Mouse (Mus musculus) liver, embryonic 11.5 days (tissue): ENCODE results near the gene Casz1. TPM values are rescaled to one million over a fixed set of nuclear protein-coding genes. Genes with fewer than 3 reads are reported as not detected.

Source experiments
- ATAC-seq: fragments of 200-750 bp; cut with Nextera tagmentation; replicated peaks from 2 replicates; pipeline ENCODE4 v1.8.0; 2017; ENCODE audit warnings: moderate number of reproducible peaks, mild to moderate bottlenecking, moderate TSS enrichment, moderate library complexity; ENCODE audit not compliant: low FRiP score
- DNase-seq: peaks from one replicate; pipeline ENCODE4 v3.0.0-alpha.2; 2017; ENCODE audit warnings: low spot score
- H3K27ac ChIP-seq: fragments of 300-500 bp; sonication (generic); 2 replicates; pipeline ENCODE4 v1.5.1; 2014; ENCODE audit warnings: mild to moderate bottlenecking, low read depth, low read length, control low read depth
- H3K27me3 ChIP-seq: fragments of 300-500 bp; sonication (generic); replicated peaks from 2 replicates; pipeline ENCODE4 v1.6.1; 2014; ENCODE audit warnings: low read length, mixed read lengths; ENCODE audit not compliant: control insufficient read depth, insufficient read depth
- H3K36me3 ChIP-seq: fragments of 300-500 bp; sonication (generic); 2 replicates; pipeline ENCODE4 v1.6.1; 2014; ENCODE audit warnings: mild to moderate bottlenecking, low read length, moderate library complexity, mixed read lengths; ENCODE audit not compliant: control insufficient read depth, insufficient read depth
- H3K4me1 ChIP-seq: fragments of 300-500 bp; sonication (generic); replicated peaks from 2 replicates; pipeline ENCODE4 v1.6.1; 2014; ENCODE audit warnings: low read length, mixed read lengths; ENCODE audit not compliant: control insufficient read depth, insufficient read depth
- H3K4me2 ChIP-seq: fragments of 300-500 bp; sonication (generic); 2 replicates; pipeline ENCODE4 v1.6.1; 2014; ENCODE audit warnings: mild to moderate bottlenecking, control low read depth, moderate library complexity
- H3K4me3 ChIP-seq: fragments of 300-500 bp; sonication (generic); 2 replicates; pipeline ENCODE4 v1.5.1; 2014; ENCODE audit warnings: low read depth, low read length, control low read depth
- H3K9ac ChIP-seq: fragments of 300-500 bp; sonication (generic); 2 replicates; pipeline ENCODE4 v1.6.1; 2014; ENCODE audit warnings: low read depth, low read length, control low read depth
- H3K9me3 ChIP-seq: fragments of 300-500 bp; sonication (generic); 2 replicates; pipeline ENCODE4 v1.6.1; 2016; ENCODE audit warnings: low read length, inconsistent platforms, mixed read lengths; ENCODE audit not compliant: control insufficient read depth
- WGBS: fragments of 180-500 bp; shearing (Covaris S2); extraction: QIAGEN DNeasy Blood & Tissue Kit; methylation state at CpG from one replicate; pipeline ENCODE4 v1.1.7; 2014; 5-methylcytosine and 5-hydroxymethylcytosine counted together
- polyA plus RNA-seq: library from polyadenylated mRNA; unstranded; fragments of >200 nt; fragmentation: Nextera tagmentation; extraction: Ambion mirVana; gene quantifications from 2 replicates; pipeline ENCODE4 v1.2.1, GENCODE M21; 2014

The Casz1 gene
- polyA plus RNA-seq, 1 experiment from 2014 or later: 1.0 TPM

- no peak overlapping the region for H3K27ac ChIP-seq
- H3K9ac ChIP-seq: no peak overlapping the region
- H3K4me3 ChIP-seq: no peak overlapping the region
- peaks cover 3% of the 10 kb centered on the region; the same call in 1 of the 2 replicates for H3K27me3 ChIP-seq
- no peak overlapping the region for H3K4me2 ChIP-seq
- DNase-seq (no peak), ATAC-seq (no peak)
- no peaks in the 10 kb centered on the region for H3K4me1 ChIP-seq
- H3K9me3 ChIP-seq: no peaks in the 10 kb centered on the region
- 48% methylated on average over 11 of the region's 11 CpGs for WGBS
- H3K36me3 ChIP-seq: no peaks in the 10 kb centered on the region
These were observed 42.5 kb downstream of the Casz1 start for GRCm38 (mm10) chr4:148846724-148847123.

- H3K9me3 ChIP-seq: no peaks in the 10 kb centered on the region
- ATAC-seq: no peak
- H3K4me3 ChIP-seq: no peak overlapping the region
- H3K4me2 ChIP-seq: no peak overlapping the region
- H3K27ac ChIP-seq: no peak overlapping the region
- no peaks in the 10 kb centered on the region for H3K36me3 ChIP-seq
- H3K4me1 ChIP-seq: no peaks in the 10 kb centered on the region
- no peak overlapping the region for H3K9ac ChIP-seq
- 83% methylated on average over 9 of the region's 9 CpGs for WGBS
- peaks cover 6% of the 10 kb centered on the region; the same call in 1 of the 2 replicates for H3K27me3 ChIP-seq
- DNase-seq: no peak
These were observed 43.4 kb downstream of the Casz1 start for GRCm38 (mm10) chr4:148847636-148848035.

GRCm38 (mm10) chr4:148849437-148849836 is 45.2 kb downstream of the Casz1 start:
- peaks cover 12% of the 10 kb centered on the region for H3K27me3 ChIP-seq
- H3K36me3 ChIP-seq: no peaks in the 10 kb centered on the region
- H3K4me2 ChIP-seq: no peak overlapping the region
- H3K4me3 ChIP-seq: no peak overlapping the region
- H3K9me3 ChIP-seq: no peaks in the 10 kb centered on the region
- H3K27ac ChIP-seq: no peak overlapping the region
- H3K9ac ChIP-seq: no peak overlapping the region
- DNase-seq (no peak), ATAC-seq (no peak)
- H3K4me1 ChIP-seq: no peaks in the 10 kb centered on the region
- WGBS: 65% methylated on average over 6 of the region's 6 CpGs

GRCm38 (mm10) chr4:148853057-148853456 is 48.8 kb downstream of the Casz1 start:
- DNase-seq (no peak), ATAC-seq (no peak)
- H3K4me2 ChIP-seq: no peak overlapping the region
- no peak overlapping the region for H3K9ac ChIP-seq
- no peaks in the 10 kb centered on the region for H3K36me3 ChIP-seq
- no peaks in the 10 kb centered on the region for H3K4me1 ChIP-seq
- peaks cover 19% of the 10 kb centered on the region for H3K27me3 ChIP-seq
- no peaks in the 10 kb centered on the region for H3K9me3 ChIP-seq
- H3K4me3 ChIP-seq: no peak overlapping the region
- WGBS: 71% methylated on average over 4 of the region's 4 CpGs
- no peak overlapping the region for H3K27ac ChIP-seq

GRCm38 (mm10) chr4:148854093-148854492 is 49.9 kb downstream of the Casz1 start:
- no peaks in the 10 kb centered on the region for H3K4me1 ChIP-seq
- 24% methylated on average over 2 of the region's 2 CpGs for WGBS
- H3K4me2 ChIP-seq: no peak overlapping the region
- DNase-seq (no peak), ATAC-seq (no peak)
- H3K27ac ChIP-seq: no peak overlapping the region
- H3K27me3 ChIP-seq: peaks cover 28% of the 10 kb centered on the region
- no peaks in the 10 kb centered on the region for H3K9me3 ChIP-seq
- no peaks in the 10 kb centered on the region for H3K36me3 ChIP-seq
- no peak overlapping the region for H3K4me3 ChIP-seq
- H3K9ac ChIP-seq: no peak overlapping the region

DNA sequence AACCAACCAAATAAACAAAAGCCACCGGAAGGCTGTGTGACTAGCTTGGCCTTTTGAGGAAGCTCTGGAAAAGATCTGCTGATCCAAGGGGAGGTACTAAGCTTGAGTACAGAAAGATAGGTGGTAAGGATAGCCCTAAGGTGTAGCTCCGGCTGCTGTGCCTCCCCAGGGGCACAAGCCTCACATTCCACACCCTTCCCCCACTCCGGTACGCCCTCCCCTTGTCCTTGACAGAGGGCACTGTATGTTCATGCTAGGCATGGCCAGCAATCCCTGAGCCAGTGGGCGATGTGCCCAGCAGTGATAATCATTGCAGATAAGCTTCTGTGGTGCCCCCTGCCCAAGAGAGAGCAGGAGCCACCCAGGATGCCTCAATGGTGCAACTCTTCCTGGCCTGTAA is 51.3 kb downstream of the Casz1 start:
- Histone ChIP-seq H3K27ac (no peak overlapping the region), H3K4me2 (no peak overlapping the region)
- WGBS: 69% methylated on average over 5 of the region's 5 CpGs

DNA sequence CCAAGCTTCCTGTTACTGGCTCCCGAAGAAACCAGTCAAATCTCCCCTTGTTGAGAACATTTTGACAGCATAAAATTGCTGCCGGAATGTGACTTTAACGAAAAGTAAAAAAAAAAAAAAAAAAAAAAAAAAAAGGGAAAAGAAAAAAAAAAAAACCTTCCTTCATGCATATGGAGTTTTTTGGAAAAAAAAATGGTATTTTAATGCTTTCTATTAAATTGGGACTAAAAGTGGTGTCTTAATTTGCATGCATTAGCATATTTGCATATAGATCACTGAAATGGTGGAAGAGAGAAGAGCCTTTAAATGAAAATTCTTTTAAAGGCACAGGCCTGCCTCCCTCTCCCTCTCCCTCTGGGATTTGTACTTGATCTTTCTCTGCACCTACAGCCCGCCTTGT is 52.0 kb downstream of the Casz1 start:
- H3K4me2 ChIP-seq: no peak overlapping the region
- H3K4me1 ChIP-seq: no peaks in the 10 kb centered on the region
- peaks cover 46% of the 10 kb centered on the region for H3K27me3 ChIP-seq
- no peak overlapping the region for H3K9ac ChIP-seq
- H3K9me3 ChIP-seq: no peaks in the 10 kb centered on the region
- no peak overlapping the region for H3K4me3 ChIP-seq
- ATAC-seq (no peak), DNase-seq (no peak)
- H3K27ac ChIP-seq: no peak overlapping the region
- H3K36me3 ChIP-seq: no peaks in the 10 kb centered on the region
- WGBS: 74% methylated on average over 4 of the region's 4 CpGs

More for the DNA sequence above, 51.3 kb downstream of the Casz1 start:
- Histone ChIP-seq H3K9me3 (no peaks in the 10 kb centered on the region), H3K4me1 (no peaks in the 10 kb centered on the region), H3K36me3 (no peaks in the 10 kb centered on the region), H3K9ac (no peak overlapping the region), H3K27me3 (peaks cover 39% of the 10 kb centered on the region), H3K4me3 (no peak overlapping the region)
- DNase-seq (no peak), ATAC-seq (no peak)

- Histone ChIP-seq H3K4me3 (no peak overlapping the region), H3K36me3 (no peaks in the 10 kb centered on the region), H3K4me1 (no peaks in the 10 kb centered on the region), H3K27me3 (peaks cover 50% of the 10 kb centered on the region), H3K9me3 (no peaks in the 10 kb centered on the region), H3K4me2 (no peak overlapping the region), H3K27ac (no peak overlapping the region), H3K9ac (no peak overlapping the region)
- ATAC-seq (no peak), DNase-seq (no peak)
- 74% methylated on average over 13 of the region's 13 CpGs for WGBS
These were observed 53.3 kb downstream of the Casz1 start for GRCm38 (mm10) chr4:148857398-148858084.

- Histone ChIP-seq H3K9me3 (no peaks in the 10 kb centered on the region), H3K9ac (no peak overlapping the region), H3K36me3 (no peaks in the 10 kb centered on the region), H3K4me2 (no peak overlapping the region), H3K27me3 (peaks cover 50% of the 10 kb centered on the region), H3K4me1 (no peaks in the 10 kb centered on the region), H3K27ac (no peak overlapping the region), H3K4me3 (no peak overlapping the region)
- 63% methylated on average over 7 of the region's 7 CpGs for WGBS
- ATAC-seq (no peak), DNase-seq (no peak)
These were observed 54.0 kb downstream of the Casz1 start for GRCm38 (mm10) chr4:148858194-148858593.
